Mouse (Mus musculus): Measurements from ENCODE around the gene Prr27. TPM values are rescaled to one million over a fixed set of nuclear protein-coding genes. Genes with fewer than 3 reads are reported as not detected.

The Prr27 gene
- total RNA-seq (2014; fragmentation: Nextera tagmentation) (not detected in 2 replicates), total RNA-seq (2017) (not detected in 2 replicates)

DNA sequence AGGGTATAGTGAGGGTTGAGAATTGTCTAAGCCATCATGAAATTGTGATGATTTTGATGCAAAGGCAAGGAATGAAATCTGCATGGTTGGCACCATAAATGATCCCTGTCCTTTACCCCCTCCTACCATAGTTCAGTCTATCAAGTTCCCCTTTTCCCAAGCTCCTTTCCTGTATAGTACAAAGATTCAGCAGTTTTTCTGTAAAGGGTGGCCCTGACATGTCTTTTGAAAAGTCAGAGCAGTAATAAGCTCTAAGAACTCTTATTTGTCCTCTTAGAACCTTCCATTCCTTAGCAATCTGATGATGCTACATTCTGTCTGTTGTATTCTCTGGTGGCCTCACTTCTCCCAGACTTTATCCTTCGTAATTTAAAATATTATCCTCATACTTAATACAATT, at the start of gene Prr27:
Prr27 (plus strand) TSS at position 301 of the 400 bp plus-strand sequence.
- no peak for ATAC-seq (replicated peaks; ENCODE audit: low FRiP score, low TSS enrichment, poor library complexity, severe bottlenecking)

DNA sequence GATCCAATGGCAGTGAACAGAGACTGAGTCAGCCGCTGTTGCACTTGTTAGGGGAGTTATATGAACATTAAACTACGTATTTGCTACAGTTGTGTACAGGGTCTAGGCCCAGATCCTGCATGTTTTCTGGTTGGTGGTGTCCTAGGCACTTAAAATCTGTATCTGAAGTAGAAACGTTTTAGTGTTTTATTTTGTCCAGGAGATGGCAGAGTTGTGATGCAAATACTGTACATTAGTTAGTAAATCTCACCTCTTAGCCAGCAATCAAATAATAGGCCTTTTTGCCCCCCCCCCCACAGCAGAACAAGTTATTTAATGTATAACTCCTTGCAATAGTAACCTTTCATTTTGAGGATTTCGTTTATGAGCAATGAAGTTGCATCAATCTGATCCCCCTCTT, 42.8 kb upstream of the Prr27 start:
- no peak for ATAC-seq (replicated peaks; ENCODE audit: low FRiP score, low TSS enrichment, poor library complexity, severe bottlenecking)

DNA sequence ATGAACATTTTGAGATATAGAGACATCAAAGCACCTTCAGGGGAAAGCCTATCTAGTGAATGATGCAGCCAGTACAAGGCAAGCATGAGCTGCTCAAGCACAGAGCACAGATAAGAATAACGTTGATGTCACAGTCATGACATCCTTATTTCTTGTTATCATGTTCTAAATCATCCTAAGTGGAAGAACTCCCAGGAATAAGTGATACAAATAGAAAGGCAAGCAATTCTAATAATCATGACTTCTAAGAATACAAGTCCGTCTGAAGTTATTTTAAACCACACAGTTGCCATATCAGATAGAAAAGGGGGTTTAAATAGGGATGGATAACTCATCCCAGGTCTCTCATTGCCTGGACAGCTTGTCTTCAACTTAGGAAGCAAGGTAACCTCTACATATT, 17.7 kb upstream of the Prr27 start, which contains the start of gene Csn1s2b:
Csn1s2b (plus strand) TSS at position 301 of the 400 bp plus-strand sequence.
- ATAC-seq (replicated peaks; ENCODE audit: low FRiP score, low TSS enrichment, poor library complexity, severe bottlenecking), result no peak

GRCm38 (mm10) chr5:87809253-87809652, 16.2 kb upstream of the Prr27 start:
- no peak for ATAC-seq (replicated peaks; ENCODE audit: low FRiP score, low TSS enrichment, poor library complexity, severe bottlenecking)

- ATAC-seq (replicated peaks; ENCODE audit: low FRiP score, low TSS enrichment, poor library complexity, severe bottlenecking), result no peak
Measured at GRCm38 (mm10) chr5:87855136-87855716, 29.7 kb downstream of the Prr27 start.

DNA sequence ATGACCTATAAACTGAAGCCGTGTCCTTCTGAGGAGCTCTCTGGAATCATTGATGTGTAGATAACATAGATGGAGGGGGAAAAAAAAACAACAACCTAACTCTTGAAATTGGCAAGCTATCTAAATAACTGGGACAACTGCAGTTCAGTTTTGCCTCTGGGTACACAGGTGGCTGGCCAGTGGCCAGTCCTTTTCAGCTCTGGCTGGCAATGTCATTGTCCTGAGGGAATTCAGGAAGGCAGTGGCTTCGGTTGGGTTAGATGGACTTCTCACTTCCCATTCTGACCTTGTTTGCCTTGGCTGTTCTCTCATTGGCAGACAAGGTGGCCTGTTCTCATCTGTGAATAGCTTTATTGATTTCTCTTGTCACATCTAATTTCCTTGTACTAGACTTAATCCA, 44.6 kb downstream of the Prr27 start:
- ATAC-seq (replicated peaks; ENCODE audit: low FRiP score, low TSS enrichment, poor library complexity, severe bottlenecking), result no peak

DNA sequence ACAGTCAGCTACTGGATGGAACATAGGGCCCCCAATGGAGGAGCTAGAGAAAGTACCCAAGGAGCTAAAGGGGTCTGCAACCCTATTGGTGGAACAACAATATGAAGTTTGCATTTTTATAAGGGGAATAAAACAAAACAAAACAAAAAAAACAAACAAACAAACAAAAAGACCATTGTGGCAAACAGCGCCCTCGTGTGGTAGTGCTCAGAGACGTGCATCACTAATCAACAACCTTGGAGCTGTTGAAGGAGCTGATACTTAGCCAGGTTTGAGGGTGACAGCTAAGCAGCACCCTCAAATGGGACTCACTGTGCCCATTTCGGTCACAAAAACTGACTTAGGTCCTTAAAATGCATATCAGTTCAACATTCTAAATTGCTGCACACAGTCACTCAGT, 45.9 kb downstream of the Prr27 start:
- no peak for ATAC-seq (replicated peaks; ENCODE audit: low FRiP score, low TSS enrichment, poor library complexity, severe bottlenecking)

DNA sequence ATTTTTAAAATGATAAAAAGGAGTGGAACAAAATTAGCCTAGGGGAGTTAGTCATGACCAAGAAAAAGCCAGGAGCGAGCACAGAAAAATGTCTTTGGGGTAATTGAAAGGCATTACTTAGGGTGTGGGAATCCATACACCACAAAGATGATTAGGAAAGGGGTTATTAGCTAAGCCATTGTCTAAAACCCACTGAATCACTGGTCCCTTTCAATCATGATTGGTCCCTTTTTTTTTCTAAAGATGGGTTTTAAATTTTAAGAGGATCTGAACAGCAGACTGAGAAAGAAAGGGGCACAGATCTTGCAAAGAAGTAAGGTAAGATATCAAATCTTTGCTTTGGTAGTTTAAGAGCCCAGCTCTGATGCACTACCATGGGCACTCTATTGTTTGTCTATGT, 59.2 kb downstream of the Prr27 start, which contains the start of gene Odam:
Odam (plus strand) TSS at position 301 of the 400 bp plus-strand sequence.
- ATAC-seq (replicated peaks; ENCODE audit: low FRiP score, low TSS enrichment, poor library complexity, severe bottlenecking), result no peak

Other genes starting within 250 kb of the Prr27 start
- not detected in 2 replicates for gene Sult1e1, start 234.1 kb upstream of the Prr27 start, total RNA-seq (2014; fragmentation: Nextera tagmentation)
- not detected in 2 replicates for gene Sult1e1, start 234.1 kb upstream of the Prr27 start, total RNA-seq (2017)
- gene Csn1s1, start 159.5 kb upstream of the Prr27 start, total RNA-seq (2014; fragmentation: Nextera tagmentation), result not detected in 2 replicates
- gene Csn1s1, start 159.5 kb upstream of the Prr27 start, total RNA-seq (2017), result not detected in 2 replicates
- not detected in 2 replicates for gene Csn2, start 126.1 kb upstream of the Prr27 start, total RNA-seq (2014; fragmentation: Nextera tagmentation)
- gene Csn2, start 126.1 kb upstream of the Prr27 start, total RNA-seq (2017), result not detected in 2 replicates
- gene Csn1s2a, start 51.1 kb upstream of the Prr27 start, total RNA-seq (2014; fragmentation: Nextera tagmentation), result not detected in 2 replicates
- not detected in 2 replicates for gene Csn1s2a, start 51.1 kb upstream of the Prr27 start, total RNA-seq (2017)
- not detected in 2 replicates for gene Csn1s2b, start 17.6 kb upstream of the Prr27 start, total RNA-seq (2014; fragmentation: Nextera tagmentation)
- not detected in 2 replicates for gene Csn1s2b, start 17.6 kb upstream of the Prr27 start, total RNA-seq (2017)
- gene Odam, start 59.3 kb downstream of the Prr27 start, total RNA-seq (2014; fragmentation: Nextera tagmentation), result not detected in 2 replicates
- not detected in 2 replicates for gene Odam, start 59.3 kb downstream of the Prr27 start, total RNA-seq (2017)
- gene Csn3, start 99.9 kb downstream of the Prr27 start, total RNA-seq (2014; fragmentation: Nextera tagmentation), result not detected in 2 replicates
- gene Csn3, start 99.9 kb downstream of the Prr27 start, total RNA-seq (2017), result not detected in 2 replicates
- not detected in 2 replicates for gene 2310003L06Rik, start 143.8 kb downstream of the Prr27 start, total RNA-seq (2014; fragmentation: Nextera tagmentation)
- gene 2310003L06Rik, start 143.8 kb downstream of the Prr27 start, total RNA-seq (2017), result not detected in 2 replicates
- gene Gm28434, start 143.8 kb downstream of the Prr27 start, total RNA-seq (2014; fragmentation: Nextera tagmentation), result not detected in 2 replicates
- gene Gm28434, start 143.8 kb downstream of the Prr27 start, total RNA-seq (2017), result not detected in 2 replicates
- not detected in 2 replicates for gene Cabs1, start 153.8 kb downstream of the Prr27 start, total RNA-seq (2014; fragmentation: Nextera tagmentation)
- not detected in 2 replicates for gene Cabs1, start 153.8 kb downstream of the Prr27 start, total RNA-seq (2017)
- not detected in 2 replicates for gene Smr3a, start 176.9 kb downstream of the Prr27 start, total RNA-seq (2014; fragmentation: Nextera tagmentation)
- not detected in 2 replicates for gene Smr3a, start 176.9 kb downstream of the Prr27 start, total RNA-seq (2017)

Data from megakaryocyte-erythroid progenitor cell, adult 5-6 weeks (primary cell).